Mouse (Mus musculus): ENCODE results near the gene Rnf44.
A peak's percentile ranks its signal among the peaks of the same experiment; 100 is the strongest.

Rnf44 gene

GRCm38 (mm10) chr13:54693558-54694347 lies at the start of gene Rnf44:
Rnf44 (minus strand) TSS chr13:54693907.
- DNase-seq (ENCODE audit: low spot score in 2 of 2), result peak; percentile 96 to 99

- DNase-seq (ENCODE audit: low spot score in 2 of 2), result no peak
Observed at GRCm38 (mm10) chr13:54738213-54738601, 44.5 kb upstream of the Rnf44 start.

GRCm38 (mm10) chr13:54737488-54738212 lies 43.9 kb upstream of the Rnf44 start:
- no peak for DNase-seq (ENCODE audit: low spot score in 2 of 2)

GRCm38 (mm10) chr13:54736931-54737330 lies 43.2 kb upstream of the Rnf44 start:
- DNase-seq (ENCODE audit: low spot score in 2 of 2), result no peak

GRCm38 (mm10) chr13:54726131-54726530 lies 32.4 kb upstream of the Rnf44 start:
- no peak for DNase-seq (ENCODE audit: low spot score in 2 of 2)

- DNase-seq (ENCODE audit: low spot score in 2 of 2), result no peak
Observed at GRCm38 (mm10) chr13:54723143-54723542, 29.4 kb upstream of the Rnf44 start.

- DNase-seq (ENCODE audit: low spot score in 2 of 2), result peak in 1 of 2 experiments; percentile 17
Observed at GRCm38 (mm10) chr13:54716916-54717315, 23.2 kb upstream of the Rnf44 start.

- no peak for DNase-seq (ENCODE audit: low spot score in 2 of 2)
Observed at GRCm38 (mm10) chr13:54714996-54715395, 21.3 kb upstream of the Rnf44 start.

GRCm38 (mm10) chr13:54714393-54714792 lies 20.7 kb upstream of the Rnf44 start:
- DNase-seq (ENCODE audit: low spot score in 2 of 2), result no peak

GRCm38 (mm10) chr13:54710866-54711265 lies 17.2 kb upstream of the Rnf44 start:
- no peak for DNase-seq (ENCODE audit: low spot score in 2 of 2)

GRCm38 (mm10) chr13:54704890-54705289 lies 11.2 kb upstream of the Rnf44 start:
- DNase-seq (ENCODE audit: low spot score in 2 of 2), result no peak

GRCm38 (mm10) chr13:54702507-54702906 lies 8.8 kb upstream of the Rnf44 start:
- no peak for DNase-seq (ENCODE audit: low spot score in 2 of 2)

- DNase-seq (ENCODE audit: low spot score in 2 of 2), result no peak
Observed at GRCm38 (mm10) chr13:54701243-54701642, 7.5 kb upstream of the Rnf44 start, which contains the start of gene Cdhr2. Cdhr2 (plus strand) TSS chr13:54701461.

- no peak for DNase-seq (ENCODE audit: low spot score in 2 of 2)
Observed at GRCm38 (mm10) chr13:54695479-54696230, 1.9 kb upstream of the Rnf44 start.

GRCm38 (mm10) chr13:54694348-54695060 lies 797 bp upstream of the Rnf44 start:
- DNase-seq (ENCODE audit: low spot score in 2 of 2), result peak in 1 of 2 experiments; percentile 88

GRCm38 (mm10) chr13:54692711-54693557 lies 773 bp downstream of the Rnf44 start:
- no peak for DNase-seq (ENCODE audit: low spot score in 2 of 2)

- DNase-seq (ENCODE audit: low spot score in 2 of 2), result no peak
Observed at GRCm38 (mm10) chr13:54691737-54692136, 2.0 kb downstream of the Rnf44 start.

GRCm38 (mm10) chr13:54690151-54690740 lies 3.5 kb downstream of the Rnf44 start:
- no peak for DNase-seq (ENCODE audit: low spot score in 2 of 2)

- peak; percentile 97 to 98 for DNase-seq (ENCODE audit: low spot score in 2 of 2)
Observed at GRCm38 (mm10) chr13:54687575-54688424, 5.9 kb downstream of the Rnf44 start.

Data from urinary bladder, postnatal 36 days (tissue).